Mouse (Mus musculus) hindbrain, embryonic 13.5 days (tissue): ENCODE results near the gene Atxn10. TPM values are rescaled to one million over a fixed set of nuclear protein-coding genes. Genes with fewer than 3 reads are reported as not detected.

Experiments used
- ATAC-seq: fragments of 200-750 bp; cut with Nextera tagmentation; 2 replicates; pipeline ENCODE4 v1.8.0; 2017; ENCODE audit warnings: moderate TSS enrichment; ENCODE audit not compliant: low FRiP score
- H3K27ac ChIP-seq: fragments of 300-500 bp; sonication (generic); 2 replicates; pipeline ENCODE4 v1.5.1; 2015; ENCODE audit warnings: inconsistent platforms, mild to moderate bottlenecking, moderate library complexity
- H3K27me3 ChIP-seq: fragments of 300-500 bp; sonication (generic); 2 replicates; pipeline ENCODE4 v1.6.1; 2015; ENCODE audit warnings: mild to moderate bottlenecking, inconsistent platforms
- H3K36me3 ChIP-seq: fragments of 300-500 bp; sonication (generic); 2 replicates; pipeline ENCODE4 v1.6.1; 2015; ENCODE audit warnings: mild to moderate bottlenecking, inconsistent platforms
- H3K4me1 ChIP-seq: fragments of 300-500 bp; sonication (generic); replicated peaks from 2 replicates; pipeline ENCODE4 v1.6.1; 2015; ENCODE audit warnings: inconsistent platforms
- H3K4me2 ChIP-seq: fragments of 300-500 bp; sonication (generic); 2 replicates; pipeline ENCODE4 v1.6.1; 2015; ENCODE audit warnings: inconsistent platforms, mild to moderate bottlenecking, moderate library complexity
- H3K4me3 ChIP-seq: fragments of 300-500 bp; sonication (generic); 2 replicates; pipeline ENCODE4 v1.5.1; 2015; ENCODE audit warnings: mild to moderate bottlenecking, inconsistent platforms
- H3K9ac ChIP-seq: fragments of 300-500 bp; sonication (generic); 2 replicates; pipeline ENCODE4 v1.6.1; 2015; ENCODE audit warnings: mild to moderate bottlenecking, inconsistent platforms
- H3K9me3 ChIP-seq: fragments of 300-500 bp; sonication (generic); 2 replicates; pipeline ENCODE4 v1.6.1; 2016; ENCODE audit warnings: inconsistent platforms
- WGBS: fragments of 180-500 bp; shearing (Covaris S2); methylation state at CpG from one replicate; pipeline ENCODE4 v1.1.7; 2015; 5-methylcytosine and 5-hydroxymethylcytosine counted together
- polyA plus RNA-seq: library from polyadenylated mRNA; unstranded; fragments of >200 nt; fragmentation: Nextera tagmentation; extraction: Ambion mirVana; gene quantifications from 2 replicates; pipeline ENCODE4 v1.2.1, GENCODE M21; 2015

Atxn10 gene
- polyA plus RNA-seq, 1 experiment from 2014 or later = 515 TPM

DNA sequence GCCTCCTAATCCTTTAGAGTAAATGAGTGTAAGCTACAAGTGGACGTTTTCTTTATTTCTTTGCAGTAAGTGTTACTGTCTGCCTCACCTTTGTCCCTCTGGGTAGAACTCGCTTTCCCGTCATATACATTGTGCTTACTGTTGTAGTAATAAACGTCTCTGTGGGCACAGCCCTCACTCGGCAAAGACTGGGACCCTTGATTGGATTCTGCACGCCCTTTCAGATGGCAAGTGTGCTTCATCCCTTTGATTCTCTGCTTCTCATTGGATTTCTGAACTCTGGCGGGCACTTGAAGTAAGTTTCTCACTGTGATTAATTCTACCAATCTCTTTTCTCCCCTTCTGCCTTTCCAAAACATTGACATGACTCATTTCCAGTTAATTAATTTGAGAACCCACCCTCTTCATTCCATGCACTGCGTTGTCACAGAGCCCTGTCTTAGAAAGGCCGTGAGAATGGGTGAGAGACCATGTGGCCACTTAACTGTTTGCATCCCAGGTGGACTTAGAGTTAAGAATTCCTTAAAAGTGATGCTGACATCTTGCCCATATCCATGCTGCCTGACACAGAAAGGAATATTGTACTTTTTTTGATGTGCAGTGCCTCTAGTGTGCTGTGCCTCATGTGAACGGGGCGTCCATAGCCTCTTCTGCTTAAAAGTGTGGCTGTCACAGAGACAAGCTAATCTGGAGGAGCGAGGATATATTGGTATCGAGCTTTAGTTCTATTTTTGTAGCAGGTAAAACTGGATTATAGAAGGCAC lies 127.2 kb downstream of the Atxn10 start:
- no peaks in the 10 kb centered on the region for H3K27me3 ChIP-seq
- H3K4me2 ChIP-seq = no peak overlapping the region
- H3K9me3 ChIP-seq = no peaks in the 10 kb centered on the region
- peaks cover 33% of the 10 kb centered on the region for H3K36me3 ChIP-seq
- 22% methylated on average over 13 of the region's 13 CpGs for WGBS
- peak overlapping the region; percentile 89 for H3K27ac ChIP-seq
- H3K4me3 ChIP-seq = no peak overlapping the region
- peaks cover 88% of the 10 kb centered on the region for H3K4me1 ChIP-seq
- H3K9ac ChIP-seq = no peak overlapping the region
- no peak for ATAC-seq

DNA sequence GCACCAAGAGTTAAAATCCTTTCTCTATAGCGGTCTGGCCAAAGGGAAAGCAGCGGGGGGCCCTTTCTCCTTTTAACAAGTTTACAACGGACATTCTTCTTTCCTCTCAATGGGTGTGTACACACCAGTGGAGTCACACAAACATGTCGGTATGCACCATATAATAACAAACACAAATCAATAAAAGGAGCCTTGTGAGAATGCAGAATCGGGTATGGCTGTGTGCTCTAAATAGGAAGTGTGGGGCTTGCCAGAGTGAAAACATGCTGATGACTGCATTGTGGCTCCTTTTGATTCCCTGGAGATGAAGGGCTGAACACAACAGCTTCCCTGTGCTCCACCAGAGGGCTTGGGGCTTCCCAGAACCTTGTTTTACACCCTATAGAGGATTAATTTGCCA lies 128.1 kb downstream of the Atxn10 start:
- Histone ChIP-seq H3K9me3 (no peaks in the 10 kb centered on the region), H3K4me1 (peaks cover 78% of the 10 kb centered on the region), H3K9ac (peak overlapping the region; percentile 19; the same call in 1 of the 2 replicates), H3K4me3 (no peak overlapping the region), H3K36me3 (peaks cover 42% of the 10 kb centered on the region), H3K4me2 (no peak overlapping the region), H3K27me3 (no peaks in the 10 kb centered on the region), H3K27ac (peak overlapping the region; percentile 89)
- ATAC-seq = no peak; the same call in 1 of the 2 replicates
- 2% methylated on average over 5 of the region's 5 CpGs for WGBS

DNA sequence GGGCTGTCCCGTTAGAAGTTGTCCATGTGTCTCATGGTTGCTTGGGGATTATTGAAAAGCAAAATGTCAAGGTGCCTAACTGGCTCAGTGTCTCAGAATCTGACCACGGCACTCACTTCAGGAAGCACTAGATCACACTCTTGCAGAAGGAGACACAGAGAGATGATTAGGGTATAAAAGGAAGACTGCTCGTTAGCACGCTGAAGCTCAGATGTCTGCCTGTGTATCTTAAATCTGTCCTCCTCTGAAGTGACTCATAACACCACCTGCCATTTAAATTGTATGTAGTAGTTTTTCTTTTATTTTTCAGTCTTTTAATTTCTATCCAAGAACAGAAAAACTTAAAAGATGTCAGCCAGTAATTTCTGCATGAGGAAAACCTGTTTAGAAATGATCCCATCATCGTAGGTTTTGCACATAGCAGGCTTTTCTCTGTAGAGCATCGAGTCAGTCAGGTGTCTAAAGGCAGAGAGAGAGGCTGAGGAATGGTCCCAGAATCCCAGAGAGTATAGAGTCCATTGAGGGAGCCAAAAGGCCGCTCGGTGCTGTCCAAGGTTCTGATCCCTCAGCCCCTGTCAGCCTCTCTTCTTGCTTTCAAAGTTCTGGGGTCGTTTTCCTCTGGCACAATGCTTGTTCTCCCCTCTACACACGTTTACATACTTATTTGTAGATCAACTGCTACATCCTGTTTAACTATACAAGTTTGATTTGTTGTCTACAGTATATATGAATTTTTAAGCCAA lies 128.9 kb downstream of the Atxn10 start:
- WGBS = 34% methylated on average over 10 of the region's 10 CpGs
- Histone ChIP-seq H3K4me1 (peaks cover 70% of the 10 kb centered on the region), H3K27me3 (no peaks in the 10 kb centered on the region)

DNA sequence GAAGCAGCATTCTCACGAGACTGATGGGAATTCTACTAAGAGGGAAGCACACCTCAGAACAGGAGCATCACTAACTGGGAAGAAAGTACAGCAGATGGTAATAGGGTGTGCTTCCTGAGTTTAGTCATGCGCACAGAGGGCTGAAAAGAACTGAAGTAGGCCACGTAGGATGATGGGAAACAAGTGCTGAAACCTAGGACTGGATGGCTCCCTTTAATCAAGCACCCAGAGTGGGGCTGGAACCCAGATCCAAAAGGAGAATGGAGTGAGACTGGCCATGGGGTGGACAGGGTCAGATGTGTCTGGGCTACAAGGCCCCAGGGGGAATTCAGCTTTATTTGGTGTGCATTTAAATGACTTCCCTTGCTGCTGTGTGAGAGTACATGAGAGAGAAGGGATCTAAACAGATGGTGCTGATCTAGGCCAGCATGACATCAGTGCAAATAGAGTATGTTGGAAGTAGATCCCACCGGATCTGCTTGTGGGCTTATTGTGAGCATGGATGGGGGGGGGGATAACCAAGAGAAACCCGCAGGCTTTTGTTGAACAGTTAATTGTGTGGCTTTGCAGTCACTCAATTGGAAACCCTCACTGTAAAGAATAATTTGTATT lies 130.5 kb downstream of the Atxn10 start:
- 0 out of 2 replicates have a peak overlapping the region, but pooled peaks have one; percentile 29 for H3K9ac ChIP-seq
- H3K27me3 ChIP-seq = no peaks in the 10 kb centered on the region
- H3K9me3 ChIP-seq = no peaks in the 10 kb centered on the region
- no peak overlapping the region for H3K4me2 ChIP-seq
- no peak for ATAC-seq
- 58% methylated on average over 5 of the region's 5 CpGs for WGBS
- H3K4me3 ChIP-seq = no peak overlapping the region
- H3K36me3 ChIP-seq = peaks cover 51% of the 10 kb centered on the region
- H3K4me1 ChIP-seq = peaks cover 55% of the 10 kb centered on the region
- H3K27ac ChIP-seq = peak overlapping the region; percentile 68

More for the DNA sequence above, 128.9 kb downstream of the Atxn10 start:
- H3K9me3 ChIP-seq = no peaks in the 10 kb centered on the region
- peak overlapping the region; percentile 89 for H3K27ac ChIP-seq
- H3K4me2 ChIP-seq = no peak overlapping the region
- peaks cover 45% of the 10 kb centered on the region for H3K36me3 ChIP-seq
- H3K9ac ChIP-seq = peak overlapping the region; percentile 19; the same call in 1 of the 2 replicates
- no peak for ATAC-seq
- H3K4me3 ChIP-seq = no peak overlapping the region

DNA sequence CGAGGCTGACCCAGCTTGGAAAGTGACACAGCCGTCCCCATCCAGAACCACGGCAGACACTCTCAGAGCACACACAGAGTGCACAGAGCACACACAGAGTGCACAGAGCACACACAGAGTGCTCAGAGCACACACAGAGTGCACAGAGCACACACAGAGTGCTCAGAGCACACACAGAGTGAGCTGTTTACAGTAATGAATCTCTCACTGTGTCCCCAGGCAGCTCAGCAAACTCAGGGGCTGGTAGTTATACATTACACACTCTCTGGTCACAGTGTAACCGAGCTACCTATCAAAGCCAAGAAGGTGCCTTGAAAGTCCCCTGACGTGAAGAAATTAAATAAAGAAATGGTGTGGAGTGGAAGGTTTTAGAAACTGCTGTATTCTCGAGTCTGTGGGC lies 133.4 kb downstream of the Atxn10 start:
- Histone ChIP-seq H3K4me2 (no peak overlapping the region), H3K9ac (no peak overlapping the region), H3K4me1 (peaks cover 26% of the 10 kb centered on the region), H3K27me3 (no peaks in the 10 kb centered on the region), H3K4me3 (no peak overlapping the region), H3K9me3 (no peaks in the 10 kb centered on the region), H3K27ac (no peak overlapping the region), H3K36me3 (peaks cover 43% of the 10 kb centered on the region)
- WGBS = 82% methylated on average over 6 of the region's 6 CpGs
- ATAC-seq = no peak

DNA sequence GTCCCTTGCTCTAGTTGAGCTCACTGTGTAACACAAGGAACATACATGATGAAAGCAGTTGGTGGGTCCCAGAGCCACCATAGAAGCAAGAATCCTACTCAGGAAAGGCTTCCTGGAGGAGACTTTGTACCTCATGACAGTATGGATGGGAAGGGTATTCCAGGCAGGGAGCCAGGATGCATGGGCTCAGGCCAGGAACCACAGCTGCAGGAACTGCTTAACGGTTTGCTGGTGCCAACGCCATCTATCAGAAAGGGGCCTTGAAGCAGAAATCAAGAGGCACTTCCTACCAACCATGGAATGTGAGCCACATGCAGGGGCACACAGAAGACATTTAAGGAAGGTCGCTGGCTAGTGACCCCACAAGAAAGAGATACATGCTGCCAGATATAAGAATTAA lies 138.7 kb downstream of the Atxn10 start:
- no peak overlapping the region for H3K9ac ChIP-seq
- H3K9me3 ChIP-seq = no peaks in the 10 kb centered on the region
- H3K27me3 ChIP-seq = no peaks in the 10 kb centered on the region
- no peak overlapping the region for H3K4me2 ChIP-seq
- WGBS = 74% methylated on average over 3 of the region's 3 CpGs
- no peak overlapping the region for H3K4me3 ChIP-seq
- no peak for ATAC-seq
- no peak overlapping the region; the same call in 1 of the 2 replicates for H3K27ac ChIP-seq
- peaks cover 18% of the 10 kb centered on the region for H3K36me3 ChIP-seq
- peaks cover 2% of the 10 kb centered on the region; the same call in 1 of the 2 replicates for H3K4me1 ChIP-seq

DNA sequence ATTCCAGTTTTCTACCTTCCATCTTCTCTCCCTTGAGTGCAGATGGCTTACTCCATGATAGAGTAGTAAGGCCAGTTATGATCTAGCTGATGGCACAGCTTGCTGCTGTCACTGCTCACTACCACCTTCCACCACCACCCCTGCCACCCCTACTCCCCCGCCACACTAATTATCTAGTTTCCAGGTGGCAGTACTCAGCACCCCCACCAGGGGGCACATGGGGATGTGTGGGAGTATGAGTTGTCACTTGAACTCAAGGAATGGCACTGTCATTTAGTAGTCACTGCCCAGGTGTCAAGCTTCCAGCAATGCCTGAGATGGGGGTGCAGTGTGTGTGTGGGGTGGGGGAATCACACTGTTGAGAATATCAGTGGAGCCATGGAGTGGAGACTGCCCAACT lies 141.5 kb downstream of the Atxn10 start:
- Histone ChIP-seq H3K36me3 (peaks cover 5% of the 10 kb centered on the region; the same call in 1 of the 2 replicates), H3K27me3 (no peaks in the 10 kb centered on the region), H3K4me1 (peaks cover 20% of the 10 kb centered on the region), H3K27ac (no peak overlapping the region), H3K4me3 (no peak overlapping the region), H3K4me2 (no peak overlapping the region), H3K9me3 (no peaks in the 10 kb centered on the region), H3K9ac (no peak overlapping the region)
- WGBS = 25% methylated on average over 1 of the region's 1 CpGs
- ATAC-seq = no peak

DNA sequence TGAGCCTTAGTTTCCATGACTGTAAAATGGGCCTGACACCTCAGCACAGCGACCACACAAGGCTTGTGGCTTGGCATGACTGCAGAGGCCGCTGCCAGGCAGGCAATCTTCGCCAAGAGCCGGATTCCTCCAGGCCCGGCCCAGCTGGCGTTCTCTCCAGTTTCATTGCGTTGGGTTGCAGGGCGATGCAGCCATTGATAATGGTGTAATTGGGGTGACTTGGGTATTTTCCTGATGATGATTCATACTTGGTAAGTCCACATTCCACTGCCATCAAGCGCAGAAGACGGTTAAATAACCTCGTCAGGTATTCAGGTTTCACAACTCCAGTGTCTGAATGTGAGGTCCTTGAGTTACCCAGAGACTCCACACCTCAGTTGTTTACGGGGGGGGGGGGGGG lies 143.3 kb downstream of the Atxn10 start:
- WGBS = 82% methylated on average over 12 of the region's 12 CpGs
- no peak overlapping the region for H3K27ac ChIP-seq
- peaks cover 20% of the 10 kb centered on the region for H3K4me1 ChIP-seq
- ATAC-seq = no peak
- no peaks in the 10 kb centered on the region for H3K27me3 ChIP-seq
- H3K4me3 ChIP-seq = no peak overlapping the region
- no peak overlapping the region for H3K9ac ChIP-seq
- H3K36me3 ChIP-seq = 0 out of 2 replicates have a peak, but pooled peaks cover 5% of the 10 kb centered on the region
- H3K4me2 ChIP-seq = no peak overlapping the region
- no peaks in the 10 kb centered on the region for H3K9me3 ChIP-seq

DNA sequence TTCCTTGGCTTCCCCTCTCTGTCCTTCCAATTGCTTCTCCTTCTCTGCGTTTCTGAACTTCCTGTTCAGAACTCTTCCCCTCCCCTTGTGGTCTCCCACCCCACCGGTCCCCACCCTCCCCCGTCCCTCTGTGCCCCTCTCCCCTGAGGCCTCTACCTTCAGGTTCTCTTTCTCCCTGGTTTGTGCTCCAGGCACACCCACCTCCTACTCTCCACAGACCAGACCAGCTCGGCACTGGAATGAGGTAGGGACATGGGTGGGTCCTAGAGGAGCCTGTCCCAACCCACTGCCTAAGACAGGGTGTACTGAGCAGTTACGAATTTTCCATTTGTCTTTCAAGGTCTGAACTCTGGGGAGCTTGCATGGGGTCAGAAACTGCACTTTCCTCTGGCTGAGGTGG lies 143.9 kb downstream of the Atxn10 start:
- H3K4me3 ChIP-seq = no peak overlapping the region
- H3K4me1 ChIP-seq = peaks cover 20% of the 10 kb centered on the region
- H3K4me2 ChIP-seq = no peak overlapping the region
- 68% methylated on average over 5 of the region's 5 CpGs for WGBS
- no peak overlapping the region for H3K27ac ChIP-seq
- H3K9ac ChIP-seq = 0 out of 2 replicates have a peak overlapping the region, but pooled peaks have one; percentile 19
- H3K9me3 ChIP-seq = no peaks in the 10 kb centered on the region
- no peak for ATAC-seq
- 0 out of 2 replicates have a peak, but pooled peaks cover 5% of the 10 kb centered on the region for H3K36me3 ChIP-seq
- no peaks in the 10 kb centered on the region for H3K27me3 ChIP-seq

DNA sequence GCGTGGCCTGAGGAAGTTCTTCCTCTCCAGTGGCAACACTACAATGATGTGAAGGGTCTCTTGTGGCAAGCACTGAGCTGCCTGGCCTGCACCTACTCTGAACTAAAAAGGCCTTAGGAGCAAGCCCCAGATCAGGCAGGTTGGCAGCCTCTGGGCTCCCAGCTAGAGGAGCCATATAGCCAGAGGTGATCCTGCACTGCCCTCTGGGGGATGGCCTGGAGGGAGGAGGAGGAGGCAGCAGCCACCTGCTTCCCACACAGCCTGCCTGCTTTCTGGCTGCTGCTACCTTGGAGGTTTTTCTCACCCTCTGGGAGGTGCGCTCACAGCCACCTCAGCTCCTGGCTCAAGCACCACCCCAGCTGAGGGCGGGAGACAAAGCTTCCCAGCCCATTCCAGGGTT lies 144.6 kb downstream of the Atxn10 start:
- Histone ChIP-seq H3K27me3 (no peaks in the 10 kb centered on the region), H3K9me3 (no peaks in the 10 kb centered on the region), H3K9ac (peak overlapping the region; percentile 19; the same call in 1 of the 2 replicates), H3K4me3 (no peak overlapping the region), H3K4me1 (peaks cover 20% of the 10 kb centered on the region), H3K4me2 (no peak overlapping the region), H3K36me3 (0 out of 2 replicates have a peak, but pooled peaks cover 3% of the 10 kb centered on the region), H3K27ac (0 out of 2 replicates have a peak overlapping the region, but pooled peaks have one; percentile 20)
- peak; percentile 66 for ATAC-seq
- 22% methylated on average over 3 of the region's 3 CpGs for WGBS

DNA sequence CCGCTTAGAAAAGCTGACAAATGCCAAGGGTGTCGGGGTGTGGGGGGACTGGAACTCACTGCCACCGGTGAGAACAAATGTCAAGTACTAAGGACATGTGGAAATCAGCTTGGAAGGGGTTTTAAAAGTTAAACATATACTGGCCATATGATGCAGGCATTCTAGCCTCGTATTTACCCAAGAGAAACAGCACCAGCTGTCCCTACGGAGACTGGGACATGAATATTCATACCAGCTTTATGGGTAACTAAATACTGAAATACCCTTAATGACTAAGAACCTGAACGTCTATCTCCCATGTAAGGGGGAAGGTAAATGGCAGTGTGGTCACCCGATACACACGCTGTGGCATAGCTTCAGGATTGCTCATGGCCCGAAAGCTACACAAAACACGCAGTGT lies 152.9 kb downstream of the Atxn10 start:
- Histone ChIP-seq H3K4me3 (no peak overlapping the region), H3K4me1 (peaks cover 28% of the 10 kb centered on the region), H3K36me3 (no peaks in the 10 kb centered on the region), H3K9me3 (0 out of 2 replicates have a peak, but pooled peaks cover 5% of the 10 kb centered on the region), H3K27ac (no peak overlapping the region), H3K27me3 (no peaks in the 10 kb centered on the region), H3K4me2 (no peak overlapping the region), H3K9ac (no peak overlapping the region)
- WGBS = 68% methylated on average over 10 of the region's 10 CpGs
- no peak for ATAC-seq

DNA sequence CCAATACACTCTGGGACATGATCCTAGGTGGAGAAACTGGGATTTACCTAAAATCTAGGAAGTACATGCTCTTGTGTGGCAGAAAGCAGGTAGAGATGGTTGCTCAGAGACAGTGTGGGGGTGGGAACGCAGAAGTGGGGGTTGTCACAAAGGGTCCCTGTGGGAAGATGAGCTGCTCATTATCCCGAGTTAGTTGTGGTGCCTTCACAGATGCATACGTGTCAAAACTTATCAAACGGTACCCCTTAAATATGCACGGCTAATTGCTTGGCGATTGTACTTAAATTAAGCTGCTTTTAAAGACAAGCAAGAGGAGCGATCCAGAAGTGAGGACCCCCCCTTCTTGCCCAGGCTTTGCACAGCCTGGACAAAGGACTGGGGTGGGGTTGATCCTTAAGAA lies 153.7 kb downstream of the Atxn10 start:
- H3K27ac ChIP-seq = no peak overlapping the region
- H3K36me3 ChIP-seq = no peaks in the 10 kb centered on the region
- no peak overlapping the region for H3K9ac ChIP-seq
- H3K27me3 ChIP-seq = no peaks in the 10 kb centered on the region
- no peak overlapping the region for H3K4me2 ChIP-seq
- WGBS = 47% methylated on average over 7 of the region's 7 CpGs
- H3K4me3 ChIP-seq = no peak overlapping the region
- 0 out of 2 replicates have a peak, but pooled peaks cover 5% of the 10 kb centered on the region for H3K9me3 ChIP-seq
- ATAC-seq = no peak
- peaks cover 36% of the 10 kb centered on the region for H3K4me1 ChIP-seq
